Mouse (Mus musculus) CH12.LX (cell line): ENCODE results near the gene Fam57a.

Experiments
- EP300 ChIP-seq: IDR thresholded peaks from 2 replicates; pipeline ENCODE4 v1.6.1; 2011; ENCODE audit warnings: low read length, improper control_type of control experiment
- JUN ChIP-seq: IDR thresholded peaks from 2 replicates; pipeline ENCODE4 v1.6.1; 2011; ENCODE audit warnings: low read depth, mild to moderate bottlenecking, low read length, improper control_type of control experiment, moderate library complexity; ENCODE audit not compliant: insufficient read depth
- POLR2A ChIP-seq: IDR thresholded peaks from 2 replicates; pipeline ENCODE4 v1.6.1; 2011; ENCODE audit warnings: low read depth, mild to moderate bottlenecking, improper control_type of control experiment, low read length
- TBP ChIP-seq: conservative IDR thresholded peaks from 2 replicates; pipeline ENCODE4 v1.6.1; 2011; ENCODE audit warnings: low read depth, low read length, improper control_type of control experiment
- USF1 ChIP-seq: IDR thresholded peaks from 2 replicates; pipeline ENCODE4 v1.6.1; 2014; ENCODE audit warnings: low read depth, mild to moderate bottlenecking, inconsistent platforms, low read length, improper control_type of control experiment

- TF ChIP-seq POLR2A (no peak), TBP (no peak), EP300 (no peak), USF1 (no peak), JUN (no peak)
Measured at GRCm38 (mm10) chr11:76260208-76261050, 81.0 kb downstream of the Fam57a start.
